Mouse (Mus musculus) G1E (cell line): Measurements from ENCODE around the gene Adk.

Experiments used
- CTCF ChIP-seq: IDR thresholded peaks from 2 replicates; pipeline ENCODE4 v1.5.1; 2012; ENCODE audit warnings: low read depth, low read length, inconsistent platforms, mixed read lengths
- GATA1 ChIP-seq: IDR thresholded peaks from 2 replicates; pipeline ENCODE4 v1.6.1; 2012; ENCODE audit warnings: borderline replicate concordance, low read length, inconsistent platforms, mixed read lengths
- POLR2AphosphoS5 ChIP-seq: IDR thresholded peaks from 2 replicates; pipeline ENCODE4 v1.6.1; 2012; ENCODE audit warnings: low read depth, low read length, inconsistent platforms; ENCODE audit not compliant: insufficient replicate concordance
- TAL1 ChIP-seq: conservative IDR thresholded peaks from 2 replicates; pipeline ENCODE4 v1.6.1; 2012; ENCODE audit warnings: low read depth, low read length, inconsistent platforms, mixed read lengths

- TF ChIP-seq TAL1 (no peak), CTCF (no peak), POLR2AphosphoS5 (no peak), GATA1 (no peak)
Measured at GRCm38 (mm10) chr14:21237051-21237450, 184.7 kb downstream of the Adk start.
